Mouse (Mus musculus) neutrophil, adult 83 days (primary cell): Measurements from ENCODE around the gene Pou3f4. TPM values are rescaled to one million over a fixed set of nuclear protein-coding genes. Genes with fewer than 3 reads are reported as not detected.

ENCODE experiments used
- total RNA-seq, 2 experiments: library from RNA; stranded (reverse); gene quantifications; one replicate each; pipeline ENCODE4 v1.2.4; 2023

Gene Pou3f4
- not detected for total RNA-seq

GRCm38 (mm10) chrX:110814151-110814571 is at the start of gene Pou3f4:
Gene Pou3f4 (plus strand): TSS chrX:110814280.

